Mouse (Mus musculus) adrenal gland, postnatal 36 days (tissue): Measurements from ENCODE around the gene Lmo7. TPM values are rescaled to one million over a fixed set of nuclear protein-coding genes. Genes with fewer than 3 reads are reported as not detected.

Source experiments
- DNase-seq, 2 experiments: peaks; one replicate each; pipeline ENCODE4 v3.0.0; 2021; ENCODE audit warnings: mixed read lengths in 1 of 2
- total RNA-seq, 2 experiments: library from RNA; stranded (reverse); gene quantifications; 2 replicates each; pipeline ENCODE4 v1.2.3; 2021

The Lmo7 gene
- total RNA-seq, 2 experiments from 2014 or later = 16.3 to 19.8 TPM

- DNase-seq = peak; percentile 7 to 45
These were observed 217.2 kb downstream of the Lmo7 start for GRCm38 (mm10) chr14:101946711-101947516.

GRCm38 (mm10) chr14:101949114-101949513 lies 219.4 kb downstream of the Lmo7 start:
- DNase-seq = peak in 1 of 2 experiments; percentile 48

GRCm38 (mm10) chr14:101951107-101951506 lies 221.3 kb downstream of the Lmo7 start:
- DNase-seq = no peak

- no peak for DNase-seq
These were observed 224.2 kb downstream of the Lmo7 start for GRCm38 (mm10) chr14:101953793-101954468.

GRCm38 (mm10) chr14:101964381-101964780 lies 234.6 kb downstream of the Lmo7 start:
- DNase-seq = peak; percentile 15 to 26

GRCm38 (mm10) chr14:101964956-101965355 lies 235.2 kb downstream of the Lmo7 start:
- DNase-seq = peak; percentile 72 to 75

- no peak for DNase-seq
These were observed 243.0 kb downstream of the Lmo7 start for GRCm38 (mm10) chr14:101972764-101973163.

- DNase-seq = no peak
These were observed 243.4 kb downstream of the Lmo7 start for GRCm38 (mm10) chr14:101973171-101973570.

- peak in 1 of 2 experiments; percentile 13 for DNase-seq
These were observed 246.4 kb downstream of the Lmo7 start for GRCm38 (mm10) chr14:101976021-101976685.

Other genes starting within 250 kb of the Lmo7 start
- gene Tbc1d4, start 120.8 kb upstream of the Lmo7 start, total RNA-seq = 10 to 100 TPM; 43.4 to 84.5 TPM
- 10 to 100 TPM; 83.8 to 95.3 TPM for gene Commd6, start 89.3 kb upstream of the Lmo7 start, total RNA-seq
- 10 to 100 TPM; 38.7 to 43.8 TPM for gene Uchl3, start 76.0 kb upstream of the Lmo7 start, total RNA-seq
- 1 to 10 TPM; 1.4 to 2.0 TPM for gene Gm9922, start 143 bp upstream of the Lmo7 start, total RNA-seq